Mouse (Mus musculus) ES-E14 (cell line): ENCODE measurements at regions not wholly inside any gene's neighbourhood (a gene's known extent, or its start where the extent isn't known, plus 50 kb on each side); places are given as distances from the start of the nearest gene placed in this dataset.

Experiments
- DNase-seq: peaks from one replicate; pipeline ENCODE4 v3.0.0-alpha.2; 2013; ENCODE audit warnings: low read depth, low spot score
- H3K27ac ChIP-seq: 2 replicates; pipeline ENCODE4 v1.5.1; 2012; ENCODE audit warnings: low read depth, mild to moderate bottlenecking, low read length, moderate library complexity, mixed read lengths; ENCODE audit not compliant: poor library complexity, insufficient read depth, severe bottlenecking
- H3K36me3 ChIP-seq: 2 replicates; pipeline ENCODE4 v1.6.1; 2012; ENCODE audit warnings: mild to moderate bottlenecking, low read length, moderate library complexity, mixed read lengths; ENCODE audit not compliant: control insufficient read depth, poor library complexity, insufficient read depth, severe bottlenecking
- H3K4me1 ChIP-seq, 2 experiments: fragments of 150-350 bp in 1 of 2; sonication (generic) in 1 of 2; 2 replicates each; pipeline ENCODE4 v1.6.1; 2012; ENCODE audit warnings: low read length in 2 of 2, mild to moderate bottlenecking in 1 of 2, mixed read lengths in 1 of 2; ENCODE audit not compliant: control insufficient read depth in 2 of 2, insufficient read depth in 2 of 2, poor library complexity in 1 of 2
- H3K4me3 ChIP-seq, 2 experiments: fragments of 150-350 bp in 1 of 2; sonication (generic) in 1 of 2; 2 replicates each; pipeline ENCODE4 v1.5.1; 2012; ENCODE audit warnings: low read length in 2 of 2, low read depth in 1 of 2, mild to moderate bottlenecking in 1 of 2, mixed read lengths in 1 of 2; ENCODE audit not compliant: insufficient read depth in 1 of 2, poor library complexity in 1 of 2, severe bottlenecking in 1 of 2
- H3K9ac ChIP-seq: 2 replicates; pipeline ENCODE4 v1.6.1; 2012; ENCODE audit warnings: low read depth, mild to moderate bottlenecking, low read length, mixed read lengths; ENCODE audit not compliant: poor library complexity, insufficient read depth, severe bottlenecking
- H3K9me3 ChIP-seq: fragments of 150-350 bp; sonication (generic); 2 replicates; pipeline ENCODE4 v1.6.1; 2012; ENCODE audit warnings: low read depth, mild to moderate bottlenecking, low read length; ENCODE audit not compliant: control insufficient read depth, insufficient read depth
- CHD2 ChIP-seq: IDR thresholded peaks from 2 replicates; pipeline ENCODE4 v1.6.1; 2014; ENCODE audit warnings: mild to moderate bottlenecking, low read depth, low read length, inconsistent platforms
- HCFC1 ChIP-seq: IDR thresholded peaks from 2 replicates; pipeline ENCODE4 v1.6.1; 2012; ENCODE audit warnings: low read length, inconsistent platforms, borderline replicate concordance; ENCODE audit not compliant: insufficient read depth
- MAFK ChIP-seq: IDR thresholded peaks from 2 replicates; pipeline ENCODE4 v1.6.1; 2014; ENCODE audit warnings: mild to moderate bottlenecking, low read depth, low read length, inconsistent platforms; ENCODE audit not compliant: insufficient read depth
- ZC3H11A ChIP-seq: IDR thresholded peaks from 2 replicates; pipeline ENCODE4 v1.6.1; 2012; ENCODE audit warnings: low read depth, mild to moderate bottlenecking, inconsistent platforms, low read length, borderline replicate concordance
- ZNF384 ChIP-seq: IDR thresholded peaks from 2 replicates; pipeline ENCODE4 v1.6.1; 2012; ENCODE audit warnings: low read depth, low read length, inconsistent platforms
- in situ Hi-C, 2 experiments: fragments of 600-800 bp; cut with MboI; formaldehyde crosslinking; loops; one replicate each; pipeline ENCODE4 v1.15.1; 2025; ENCODE audit warnings: low sequenced_read_pairs in 2 of 2, inconsistent platforms in 1 of 2; ENCODE audit not compliant: unreplicated experiment in 2 of 2

GRCm38 (mm10) chr4:39380771-39381170, 69.3 kb upstream of the 1700009N14Rik start:
- in situ Hi-C loops: no loop called here

GRCm38 (mm10) chr4:39398226-39398625, 51.9 kb upstream of the 1700009N14Rik start:
- no peak for DNase-seq
- H3K4me3 ChIP-seq: no peak overlapping the region
- no peaks in the 10 kb centered on the region for H3K4me1 ChIP-seq
- in situ Hi-C loops: no loop called here
- peaks cover 1% of the 10 kb centered on the region; the same call in 1 of the 2 replicates for H3K9me3 ChIP-seq
- no peak overlapping the region for H3K9ac ChIP-seq
- H3K36me3 ChIP-seq: no peaks in the 10 kb centered on the region
- TF ChIP-seq ZC3H11A: no peak
- TF ChIP-seq ZNF384: no peak
- TF ChIP-seq CHD2: no peak
- TF ChIP-seq MAFK: no peak
- TF ChIP-seq HCFC1: no peak
- no peak overlapping the region for H3K27ac ChIP-seq

More at GRCm38 (mm10) chr4:39380771-39381170, 69.3 kb upstream of the 1700009N14Rik start:
- DNase-seq: no peak
- Histone ChIP-seq H3K9me3 (no peaks in the 10 kb centered on the region), H3K4me1 (no peaks in the 10 kb centered on the region), H3K4me3 (no peak overlapping the region), H3K36me3 (no peaks in the 10 kb centered on the region), H3K9ac (no peak overlapping the region), H3K27ac (no peak overlapping the region)
- TF ChIP-seq ZNF384 (peak; percentile 76), CHD2 (no peak)
